Mouse (Mus musculus) heart, embryonic 11.5 days (tissue): ENCODE data around the gene Sgcb. TPM values are rescaled to one million over a fixed set of nuclear protein-coding genes. Genes with fewer than 3 reads are reported as not detected.
A peak's percentile ranks its signal among the peaks of the same experiment; 100 is the strongest.

Experiments
- ATAC-seq: fragments of 200-750 bp; cut with Nextera tagmentation; replicated peaks from 2 replicates; pipeline ENCODE4 v1.8.0; 2017; ENCODE audit warnings: moderate library complexity; ENCODE audit not compliant: insufficient number of reproducible peaks, low FRiP score, low TSS enrichment
- H3K27ac ChIP-seq: fragments of 300-500 bp; sonication (generic); 2 replicates; pipeline ENCODE4 v1.5.1; 2014; ENCODE audit warnings: mild to moderate bottlenecking, low read depth, low read length
- H3K27me3 ChIP-seq: fragments of 300-500 bp; sonication (generic); 2 replicates; pipeline ENCODE4 v1.6.1; 2014; ENCODE audit warnings: mild to moderate bottlenecking, low read length, mixed read lengths; ENCODE audit not compliant: control insufficient read depth, insufficient read depth
- H3K36me3 ChIP-seq: fragments of 300-500 bp; sonication (generic); 2 replicates; pipeline ENCODE4 v1.6.1; 2014; ENCODE audit warnings: mild to moderate bottlenecking, low read length, moderate library complexity, mixed read lengths; ENCODE audit not compliant: control insufficient read depth, insufficient read depth
- H3K4me1 ChIP-seq: fragments of 300-500 bp; sonication (generic); 2 replicates; pipeline ENCODE4 v1.6.1; 2014; ENCODE audit warnings: low read length; ENCODE audit not compliant: control insufficient read depth, insufficient read depth
- H3K4me2 ChIP-seq: fragments of 300-500 bp; sonication (generic); 2 replicates; pipeline ENCODE4 v1.6.1; 2014; ENCODE audit warnings: mild to moderate bottlenecking, moderate library complexity
- H3K4me3 ChIP-seq: fragments of 300-500 bp; sonication (generic); 2 replicates; pipeline ENCODE4 v1.5.1; 2014; ENCODE audit warnings: low read depth, low read length
- H3K9ac ChIP-seq: fragments of 300-500 bp; sonication (generic); 2 replicates; pipeline ENCODE4 v1.6.1; 2014; ENCODE audit warnings: mild to moderate bottlenecking, low read depth, low read length, moderate library complexity
- H3K9me3 ChIP-seq: fragments of 300-500 bp; sonication (generic); replicated peaks from 2 replicates; pipeline ENCODE4 v1.6.1; 2016; ENCODE audit warnings: low read length; ENCODE audit not compliant: control insufficient read depth
- WGBS: fragments of 180-500 bp; shearing (Covaris S2); extraction: QIAGEN DNeasy Blood & Tissue Kit; methylation state at CpG from one replicate; pipeline ENCODE4 v1.1.7; 2014; ENCODE audit not compliant: insufficient replicate concordance; 5-methylcytosine and 5-hydroxymethylcytosine counted together
- polyA plus RNA-seq: library from polyadenylated mRNA; unstranded; fragments of >200 nt; fragmentation: Nextera tagmentation; extraction: Ambion mirVana; gene quantifications from 2 replicates; pipeline ENCODE4 v1.2.1, GENCODE M21; 2014

Gene Sgcb
- polyA plus RNA-seq, 1 experiment from 2014 or later = 24.0 TPM

DNA sequence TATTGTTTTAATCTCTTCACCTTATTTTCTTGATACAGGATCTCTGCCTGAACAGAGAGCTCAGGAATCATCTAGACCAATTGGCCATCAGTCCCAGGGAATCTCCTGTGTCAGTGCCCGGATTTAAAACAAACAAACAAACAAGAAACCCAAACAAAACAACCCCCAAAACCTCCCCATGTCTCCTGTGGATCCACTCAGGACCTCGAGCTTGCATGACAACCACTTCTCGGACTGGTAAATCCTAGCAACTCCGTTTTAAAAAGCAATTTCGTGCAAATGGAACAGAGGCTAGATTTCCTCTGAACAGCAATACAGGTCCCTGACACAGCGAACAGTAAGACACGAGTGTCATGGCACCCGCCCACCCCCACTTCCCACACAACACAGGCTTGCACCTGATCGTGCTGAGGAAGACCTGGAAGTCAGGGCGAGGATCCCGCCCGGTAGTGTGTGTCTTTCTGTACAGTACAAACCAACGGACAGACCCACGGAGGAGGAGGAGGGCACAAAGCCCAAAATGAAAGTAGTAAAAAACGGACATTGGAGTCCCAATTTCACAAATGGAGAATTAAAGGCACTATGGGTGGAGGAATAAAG is 2.9 kb upstream of the Sgcb start:
- 2% methylated on average over 15 of the region's 15 CpGs for WGBS
- Histone ChIP-seq H3K27ac (no peak overlapping the region), H3K9me3 (no peaks in the 10 kb centered on the region), H3K4me3 (peak overlapping the region; percentile 60), H3K27me3 (peaks cover 60% of the 10 kb centered on the region), H3K9ac (peak overlapping the region; percentile 46), H3K4me1 (peaks cover 11% of the 10 kb centered on the region), H3K36me3 (no peaks in the 10 kb centered on the region), H3K4me2 (peak overlapping the region; percentile 99)
- no peak for ATAC-seq

DNA sequence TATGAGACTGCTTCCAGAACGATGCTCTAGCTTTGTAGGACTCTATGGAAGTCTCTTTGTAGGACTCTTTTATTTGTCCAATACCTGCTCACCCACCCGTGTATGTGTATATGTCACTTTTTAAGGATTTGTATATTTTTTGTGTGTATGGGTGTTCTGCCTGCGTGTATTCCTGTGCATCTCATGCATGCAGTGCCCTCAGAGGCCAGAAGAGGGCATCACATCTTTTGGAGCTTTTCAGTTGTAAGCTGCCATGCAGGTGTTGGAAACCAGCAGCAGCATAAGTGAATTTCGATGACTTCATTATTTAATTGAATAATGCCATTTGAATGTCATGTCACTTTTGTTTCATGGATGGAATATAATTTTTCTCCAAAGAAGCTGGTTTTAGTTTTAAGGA is 5.5 kb downstream of the Sgcb start:
- WGBS = 78% methylated on average over 4 of the region's 4 CpGs
- no peak for ATAC-seq

DNA sequence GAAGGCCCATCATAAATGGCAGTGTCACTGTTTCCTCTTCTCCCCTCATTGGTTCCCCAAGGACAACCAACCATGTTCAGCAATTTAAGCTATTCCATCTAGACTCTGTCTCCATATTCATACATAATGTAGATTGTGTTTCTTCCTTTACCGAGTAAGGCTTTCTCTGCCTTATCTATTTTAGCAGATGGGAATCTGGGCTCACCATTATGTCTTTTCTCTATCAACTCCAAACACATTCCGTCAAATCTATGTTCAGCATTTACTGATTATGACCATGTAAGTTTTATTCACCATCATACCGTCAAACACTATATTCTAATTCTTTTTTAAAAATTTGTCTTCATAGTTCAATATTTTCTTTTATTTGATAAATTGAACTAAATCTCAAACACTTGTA is 6.5 kb downstream of the Sgcb start:
- H3K27me3 ChIP-seq = no peaks in the 10 kb centered on the region; the same call in 1 of the 2 replicates
- peaks cover 3% of the 10 kb centered on the region; the same call in 1 of the 2 replicates for H3K36me3 ChIP-seq
- H3K9me3 ChIP-seq = no peaks in the 10 kb centered on the region
- 81% methylated on average over 3 of the region's 3 CpGs for WGBS
- ATAC-seq = no peak
- no peak overlapping the region for H3K9ac ChIP-seq
- H3K4me2 ChIP-seq = no peak overlapping the region
- 0 out of 2 replicates have a peak, but pooled peaks cover 2% of the 10 kb centered on the region for H3K4me1 ChIP-seq
- no peak overlapping the region for H3K27ac ChIP-seq
- no peak overlapping the region for H3K4me3 ChIP-seq

More for the DNA sequence above, 5.5 kb downstream of the Sgcb start:
- Histone ChIP-seq H3K4me3 (no peak overlapping the region), H3K4me2 (no peak overlapping the region), H3K4me1 (0 out of 2 replicates have a peak, but pooled peaks cover 2% of the 10 kb centered on the region), H3K9me3 (no peaks in the 10 kb centered on the region), H3K36me3 (0 out of 2 replicates have a peak, but pooled peaks cover 3% of the 10 kb centered on the region), H3K27ac (no peak overlapping the region), H3K27me3 (no peaks in the 10 kb centered on the region; the same call in 1 of the 2 replicates), H3K9ac (no peak overlapping the region)

DNA sequence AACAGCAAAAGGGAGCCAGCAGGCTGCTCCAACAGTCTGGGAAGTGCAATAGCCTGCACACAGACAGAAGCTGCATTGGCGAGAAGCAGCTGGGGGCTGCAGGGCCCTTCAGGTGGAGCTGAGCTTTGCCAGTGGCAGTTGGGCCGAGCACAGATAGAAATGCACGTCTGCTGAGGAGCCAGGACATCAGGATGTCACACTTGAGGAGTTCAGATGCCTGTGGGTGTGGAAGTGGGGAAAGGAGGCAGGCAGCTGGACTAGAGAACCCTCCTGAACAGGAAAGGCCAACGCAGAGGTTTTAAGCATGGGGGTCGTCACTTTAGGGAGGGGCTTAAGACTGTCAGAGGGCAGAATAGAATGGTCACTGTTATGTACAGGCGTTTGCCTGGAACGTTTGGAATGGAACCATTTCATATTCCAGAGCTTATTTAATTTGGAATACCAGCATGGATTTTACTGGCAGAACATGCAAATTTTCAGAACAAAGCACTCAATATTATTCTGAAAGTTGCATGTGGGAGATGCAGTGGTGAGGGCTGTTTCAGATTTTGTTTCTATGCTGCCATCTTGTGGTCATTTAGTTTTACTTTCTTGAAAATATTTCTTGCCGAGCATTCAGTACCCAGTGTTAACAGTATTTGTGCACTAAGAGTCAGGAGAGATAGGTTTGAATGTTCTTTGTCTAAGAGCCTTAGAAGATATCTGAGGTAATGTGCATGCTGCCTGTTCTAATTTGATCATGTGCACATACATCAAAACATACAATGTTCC is 10.1 kb downstream of the Sgcb start:
- WGBS = 40% methylated on average over 8 of the region's 8 CpGs
- ATAC-seq = no peak
- Histone ChIP-seq H3K4me1 (0 out of 2 replicates have a peak, but pooled peaks cover 2% of the 10 kb centered on the region), H3K27me3 (no peaks in the 10 kb centered on the region), H3K9me3 (no peaks in the 10 kb centered on the region; the same call in 1 of the 2 replicates), H3K27ac (no peak overlapping the region), H3K36me3 (peaks cover 10% of the 10 kb centered on the region), H3K9ac (0 out of 2 replicates have a peak overlapping the region, but pooled peaks have one; percentile 16), H3K4me3 (no peak overlapping the region), H3K4me2 (no peak overlapping the region; the same call in 1 of the 2 replicates)

DNA sequence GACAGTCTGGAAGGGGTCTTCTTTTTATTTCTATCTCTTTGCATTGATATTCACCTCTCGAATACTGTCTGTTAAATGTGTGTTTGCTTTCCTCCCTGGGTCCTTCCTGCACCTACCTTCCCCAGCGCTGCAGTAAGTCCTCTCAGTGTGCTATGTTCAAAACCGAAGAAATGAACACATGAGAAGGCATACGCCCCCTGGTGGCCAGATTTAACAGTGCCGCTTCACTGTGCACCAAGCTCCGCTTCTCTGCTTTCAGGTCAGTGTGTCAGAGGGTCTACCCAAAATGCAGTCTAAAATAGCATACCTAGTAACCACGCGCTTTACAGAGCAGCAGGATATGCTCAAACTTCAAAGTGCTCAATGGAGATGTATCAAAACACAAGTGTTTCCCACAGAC is 14.4 kb downstream of the Sgcb start:
- Histone ChIP-seq H3K4me2 (no peak overlapping the region), H3K27me3 (no peaks in the 10 kb centered on the region), H3K9ac (no peak overlapping the region), H3K4me1 (peaks cover 6% of the 10 kb centered on the region; the same call in 1 of the 2 replicates), H3K27ac (no peak overlapping the region), H3K36me3 (peaks cover 7% of the 10 kb centered on the region), H3K4me3 (no peak overlapping the region), H3K9me3 (no peaks in the 10 kb centered on the region; the same call in 1 of the 2 replicates)
- ATAC-seq = no peak
- 54% methylated on average over 8 of the region's 8 CpGs for WGBS

DNA sequence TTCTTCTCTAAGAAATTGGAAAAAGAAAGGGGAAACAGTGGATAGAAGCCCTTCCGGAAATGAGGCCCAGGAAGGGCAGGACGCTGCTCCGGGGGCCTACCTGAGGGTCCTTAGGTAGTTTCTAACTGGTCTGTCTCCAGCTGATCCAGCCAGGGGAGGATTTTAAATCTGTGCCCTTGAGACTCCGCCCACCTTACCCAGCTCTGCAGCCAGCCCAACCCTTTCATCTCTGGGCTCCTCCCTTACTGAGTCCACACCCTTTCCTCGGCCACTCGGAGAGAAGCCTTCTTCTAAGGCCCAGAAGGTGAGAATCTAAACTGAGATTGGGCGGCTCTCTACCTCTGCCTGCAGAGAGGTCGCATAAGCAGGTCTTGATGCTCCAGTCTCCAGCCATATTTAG is 15.3 kb downstream of the Sgcb start, which contains the start of gene Lrrc66:
Gene Lrrc66, minus strand, starts transcription at position 236 of the 400 bp plus-strand sequence.
- Histone ChIP-seq H3K9ac (no peak within 1 kb of the TSS), H3K27me3 (no peaks in the 10 kb centered on the region), H3K4me2 (no peak within 1 kb of the TSS), H3K4me3 (no peak within 1 kb of the TSS), H3K36me3 (peaks cover 7% of the 10 kb centered on the region), H3K9me3 (no peaks in the 10 kb centered on the region; the same call in 1 of the 2 replicates), H3K27ac (no peak within 1 kb of the TSS), H3K4me1 (peaks cover 3% of the 10 kb centered on the region; the same call in 1 of the 2 replicates)
- WGBS = 72% methylated on average over 8 of the region's 8 CpGs
- ATAC-seq = no peak

DNA sequence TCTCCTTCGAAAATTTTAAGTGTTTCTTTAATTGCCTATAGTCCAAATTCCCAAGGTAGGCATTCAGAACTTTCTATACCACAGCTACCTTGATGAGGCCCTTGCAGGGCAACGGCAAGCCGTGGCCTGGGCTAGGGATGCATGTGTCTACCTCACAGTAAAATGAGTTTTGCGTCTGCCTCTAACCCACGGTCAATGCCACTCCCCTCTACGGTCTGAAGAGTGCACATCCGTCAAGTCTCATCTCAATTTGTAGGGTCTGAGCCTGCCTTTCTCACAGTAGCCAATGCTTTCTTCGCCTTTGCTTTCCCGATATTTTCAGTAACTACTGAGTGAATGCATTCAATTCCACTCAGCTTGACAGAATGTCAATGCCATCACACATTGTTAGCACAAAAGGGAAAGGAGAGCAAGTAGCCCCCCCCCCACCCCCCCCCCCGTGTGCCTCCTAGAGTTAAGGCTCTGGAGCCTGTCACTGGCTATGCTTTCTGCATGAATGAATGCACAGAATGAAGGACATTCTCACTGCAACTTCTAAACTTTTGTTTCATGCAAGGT is 16.5 kb downstream of the Sgcb start:
- Histone ChIP-seq H3K27ac (no peak overlapping the region), H3K4me2 (no peak overlapping the region), H3K4me3 (no peak overlapping the region), H3K4me1 (peaks cover 3% of the 10 kb centered on the region; the same call in 1 of the 2 replicates), H3K9me3 (no peaks in the 10 kb centered on the region; the same call in 1 of the 2 replicates), H3K9ac (no peak overlapping the region), H3K27me3 (no peaks in the 10 kb centered on the region), H3K36me3 (peaks cover 7% of the 10 kb centered on the region; the same call in 1 of the 2 replicates)
- ATAC-seq = no peak
- WGBS = 74% methylated on average over 10 of the region's 10 CpGs

DNA sequence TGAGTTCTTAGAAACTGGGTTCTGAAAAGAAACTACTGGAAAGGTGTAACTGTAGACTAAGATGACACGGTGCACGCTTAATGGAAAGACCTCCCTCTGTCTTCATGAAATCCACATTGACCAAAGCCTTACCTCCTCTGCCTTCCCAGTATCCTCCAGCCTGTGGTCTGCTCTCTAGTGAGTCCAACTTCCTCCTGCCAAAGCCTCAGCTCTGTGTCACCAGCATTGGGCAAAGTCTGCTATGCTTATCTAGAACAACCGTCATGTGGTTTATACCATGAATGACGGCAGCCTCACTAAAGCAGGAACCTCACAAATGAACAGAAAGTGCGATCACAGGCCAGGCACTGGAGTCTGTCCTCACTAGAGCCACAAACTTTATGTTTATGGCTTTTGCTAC is 17.4 kb downstream of the Sgcb start:
- Histone ChIP-seq H3K4me3 (no peak overlapping the region), H3K4me2 (no peak overlapping the region), H3K27ac (no peak overlapping the region), H3K9me3 (no peaks in the 10 kb centered on the region; the same call in 1 of the 2 replicates), H3K9ac (no peak overlapping the region), H3K36me3 (peaks cover 5% of the 10 kb centered on the region; the same call in 1 of the 2 replicates), H3K4me1 (peaks cover 3% of the 10 kb centered on the region; the same call in 1 of the 2 replicates), H3K27me3 (no peaks in the 10 kb centered on the region)
- no peak for ATAC-seq
- 52% methylated on average over 5 of the region's 5 CpGs for WGBS
